Mouse (Mus musculus) embryonic facial prominence, embryonic 15.5 days (tissue): ENCODE measurements around the gene Rbm20. TPM values are rescaled to one million over a fixed set of nuclear protein-coding genes. Genes with fewer than 3 reads are reported as not detected.

Source experiments
- polyA plus RNA-seq: library from polyadenylated mRNA; unstranded; fragments of >200 nt; fragmentation: Nextera tagmentation; extraction: Ambion mirVana; gene quantifications from 2 replicates; pipeline ENCODE4 v1.2.1, GENCODE M21; 2015

Gene Rbm20
- polyA plus RNA-seq, 1 experiment from 2014 or later, result 5.5 TPM

Other genes with a start within 250 kb of the Rbm20 start
- 3.1 and 4.0 TPM in 2 replicates for gene Dusp5, start 148.2 kb upstream of the Rbm20 start, polyA plus RNA-seq
- gene Nutf2-ps1, start 88.2 kb upstream of the Rbm20 start, polyA plus RNA-seq, result 301 and 343 TPM in 2 replicates
- gene Smc3, start 76.9 kb upstream of the Rbm20 start, polyA plus RNA-seq, result 63.1 and 66.0 TPM in 2 replicates
- 111 and 122 TPM in 2 replicates for gene Pdcd4, start 214.9 kb downstream of the Rbm20 start, polyA plus RNA-seq